Mouse (Mus musculus) A20 (cell line): ENCODE measurements around the gene Olfr447.
A peak's percentile ranks its signal among the peaks of the same experiment; 100 is the strongest.

Experiments
- DNase-seq: peaks from one replicate; pipeline ENCODE4 v3.0.0-alpha.2; 2011; ENCODE audit warnings: low read depth, low spot score

Gene Olfr447

DNA sequence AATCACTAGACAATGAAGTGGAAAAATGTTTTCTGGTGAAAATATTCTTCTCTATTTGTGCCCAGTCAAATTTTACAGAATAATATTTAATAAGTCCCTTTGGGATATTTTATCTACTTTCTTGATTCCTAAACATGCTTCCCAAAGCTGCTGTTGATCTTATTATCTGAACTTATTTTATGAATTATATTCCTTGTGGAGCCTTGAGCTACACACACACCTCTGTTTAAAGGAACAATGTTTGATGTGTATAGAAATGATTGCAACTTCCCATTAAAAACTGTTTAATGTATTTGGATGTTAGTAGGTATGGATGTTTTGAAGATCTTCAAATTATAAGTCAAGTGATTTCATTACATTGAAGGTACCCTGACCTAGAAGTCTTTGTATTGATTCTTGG, at the start of gene Olfr447:
Olfr447 (plus strand) TSS at position 301 of the 400 bp plus-strand sequence.
- no peak for DNase-seq

DNA sequence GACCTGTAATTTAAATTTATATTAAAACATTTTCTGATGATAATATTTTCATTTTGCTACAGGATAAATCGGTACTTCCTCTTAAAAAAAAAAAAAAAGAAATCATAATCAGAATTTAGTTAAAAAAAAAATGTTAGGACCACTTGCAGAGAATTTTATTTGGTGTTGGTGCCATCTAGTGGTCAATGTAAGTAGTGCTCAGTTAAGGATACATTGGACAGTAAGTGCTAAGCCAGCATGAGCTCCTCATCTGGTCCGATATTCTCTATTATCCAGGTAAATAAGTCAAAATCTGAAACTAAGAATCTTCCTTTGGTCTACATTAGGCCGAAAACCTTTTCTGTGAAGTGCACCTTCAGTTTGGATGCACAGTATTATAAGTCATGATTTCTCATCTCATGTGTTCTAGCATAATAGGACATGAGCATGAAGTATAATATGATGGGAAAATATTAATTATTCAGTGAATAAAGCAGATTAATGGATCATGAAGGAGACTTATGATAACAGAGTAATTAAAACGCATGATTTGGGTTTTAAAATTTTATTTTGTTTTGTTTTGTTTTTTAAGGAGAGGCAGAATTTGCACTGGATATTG, 48.4 kb upstream of the Olfr447 start:
- DNase-seq, result peak; percentile 49

GRCm38 (mm10) chr6:42869695-42870094, 39.0 kb upstream of the Olfr447 start:
- no peak for DNase-seq

DNA sequence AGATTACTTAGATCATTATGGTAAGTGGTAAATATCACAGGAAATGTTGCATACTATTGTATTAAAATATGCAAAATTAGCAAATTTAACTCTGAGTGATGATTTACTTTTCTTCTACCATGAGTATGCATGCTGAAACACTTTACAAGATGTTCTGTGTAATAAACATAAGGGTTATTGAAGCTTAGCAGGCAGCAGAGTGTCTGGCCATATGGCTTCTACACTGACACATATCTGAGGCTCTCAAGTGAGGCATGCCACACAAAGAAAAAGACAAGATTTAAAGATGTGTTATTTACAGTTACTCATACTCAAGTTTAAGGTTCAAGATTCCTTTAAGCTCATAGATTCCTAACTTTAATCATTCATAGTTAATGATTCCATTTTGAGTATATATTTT, 32.4 kb upstream of the Olfr447 start:
- DNase-seq, result no peak

DNA sequence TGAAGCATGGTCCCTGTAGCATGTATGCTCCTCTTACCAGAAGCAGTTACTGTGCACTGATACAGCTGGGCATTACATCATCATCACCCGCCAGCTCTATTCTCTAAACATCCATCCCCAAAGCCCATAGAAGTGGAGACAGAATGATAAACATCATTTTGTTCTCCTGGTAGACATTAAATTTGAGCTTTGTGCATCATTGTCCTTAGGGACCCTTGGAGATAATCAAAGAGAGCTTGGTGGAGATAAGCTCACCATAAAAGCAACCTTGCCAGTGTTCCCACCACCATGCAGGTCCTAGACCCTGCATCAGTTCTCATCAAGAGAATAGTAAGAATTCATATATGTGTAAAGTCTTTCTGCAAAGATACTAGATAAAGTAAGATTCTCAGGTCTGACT, 18.5 kb upstream of the Olfr447 start, which contains the start of gene Olfr448:
Olfr448 (plus strand) TSS at position 301 of the 400 bp plus-strand sequence.
- no peak for DNase-seq

GRCm38 (mm10) chr6:42900345-42900744, 8.3 kb upstream of the Olfr447 start:
- no peak for DNase-seq

- DNase-seq, result no peak
Observed at GRCm38 (mm10) chr6:42921077-42921476, 12.4 kb downstream of the Olfr447 start, which contains the start of gene Olfr446. Gene Olfr446 (plus strand): TSS chr6:42921377.

DNA sequence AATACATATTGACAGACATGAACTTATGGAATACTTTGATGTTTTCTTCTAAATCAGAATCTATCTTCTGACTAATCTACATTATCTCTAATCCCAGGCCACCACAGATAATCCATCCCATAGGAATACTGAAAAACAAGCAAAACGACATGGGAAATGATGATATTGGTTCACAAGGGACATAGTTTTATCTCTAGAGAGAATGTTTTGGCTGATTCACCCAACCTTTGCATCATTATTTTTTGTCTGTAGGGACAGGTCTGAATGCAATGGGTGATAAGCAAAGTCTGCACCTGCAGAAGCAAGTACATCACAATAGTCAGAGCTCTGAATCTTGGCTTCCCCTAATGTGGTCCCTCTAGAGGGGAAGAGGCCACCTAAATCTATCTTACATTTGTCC, 40.1 kb downstream of the Olfr447 start, which contains the start of gene Olfr444:
Olfr444 (plus strand) TSS at position 301 of the 400 bp plus-strand sequence.
- DNase-seq, result no peak
